Mouse (Mus musculus): ENCODE results near the gene Tmem232.
"Not testable (repeated sequence)": the region's sequence is repeated elsewhere in the genome, so short reads cannot be mapped to it uniquely, and the experiment has no call there.

Tmem232 gene

GRCm38 (mm10) chr17:65532381-65532780 is 8.2 kb downstream of the Tmem232 start:
- DNase-seq (ENCODE audit: low spot score in 2 of 2): not testable (repeated sequence)

GRCm38 (mm10) chr17:65527529-65527928 is 13.1 kb downstream of the Tmem232 start:
- no peak for DNase-seq (ENCODE audit: low spot score in 2 of 2)

GRCm38 (mm10) chr17:65513517-65513916 is 27.1 kb downstream of the Tmem232 start:
- DNase-seq (ENCODE audit: low spot score in 2 of 2): no peak

- DNase-seq (ENCODE audit: low spot score in 2 of 2): no peak
Observed at GRCm38 (mm10) chr17:65484654-65485053, 55.9 kb downstream of the Tmem232 start.

GRCm38 (mm10) chr17:65476747-65477146 is 63.8 kb downstream of the Tmem232 start:
- DNase-seq (ENCODE audit: low spot score in 2 of 2): no peak

DNA sequence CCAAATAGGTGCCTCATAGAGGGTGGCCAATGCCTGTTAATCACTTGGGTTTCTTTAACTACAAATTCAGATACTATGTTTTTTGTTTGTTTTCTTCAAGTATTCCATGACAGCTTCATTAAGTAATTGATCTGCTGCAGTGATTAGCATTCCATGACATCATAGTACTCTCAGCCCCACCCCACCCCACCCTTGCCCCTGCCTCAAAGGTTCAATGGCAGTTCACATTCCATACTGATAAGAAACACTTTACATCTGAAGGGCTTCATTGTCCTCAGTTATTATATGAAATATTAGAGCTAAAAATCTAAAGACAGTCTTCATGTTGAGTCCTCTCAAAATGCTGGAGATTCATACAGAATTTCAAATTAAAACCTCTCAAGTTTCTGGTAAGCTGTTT is 89.8 kb downstream of the Tmem232 start:
- no peak for DNase-seq (ENCODE audit: low spot score in 2 of 2)

DNA sequence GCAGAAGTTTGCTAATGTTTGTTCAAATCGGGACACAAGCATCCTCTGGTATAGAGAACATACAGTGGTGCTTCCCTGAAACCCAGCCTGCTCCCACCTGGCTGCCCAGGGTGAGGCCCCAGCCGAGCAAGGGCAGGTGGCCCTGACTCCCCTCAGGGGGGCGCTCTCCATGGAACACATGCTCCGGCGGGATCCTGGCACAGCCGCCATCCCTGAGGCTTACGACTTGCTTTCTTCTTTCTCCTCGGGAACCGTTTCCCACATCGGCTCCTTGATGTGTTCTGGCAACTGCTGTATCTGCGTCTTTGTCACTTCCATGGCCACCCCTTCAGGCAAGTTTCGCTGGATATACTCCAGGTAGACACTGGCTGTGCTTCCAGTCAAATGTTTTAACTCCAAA is 102.7 kb downstream of the Tmem232 start:
- DNase-seq (ENCODE audit: low spot score in 2 of 2): not testable (repeated sequence)

GRCm38 (mm10) chr17:65419124-65419523 is 121.5 kb downstream of the Tmem232 start:
- no peak for DNase-seq (ENCODE audit: low spot score in 2 of 2)

GRCm38 (mm10) chr17:65405309-65405708 is 135.3 kb downstream of the Tmem232 start:
- DNase-seq (ENCODE audit: low spot score in 2 of 2): no peak

- DNase-seq (ENCODE audit: low spot score in 2 of 2): no peak
Observed at GRCm38 (mm10) chr17:65400914-65401313, 139.7 kb downstream of the Tmem232 start.

DNA sequence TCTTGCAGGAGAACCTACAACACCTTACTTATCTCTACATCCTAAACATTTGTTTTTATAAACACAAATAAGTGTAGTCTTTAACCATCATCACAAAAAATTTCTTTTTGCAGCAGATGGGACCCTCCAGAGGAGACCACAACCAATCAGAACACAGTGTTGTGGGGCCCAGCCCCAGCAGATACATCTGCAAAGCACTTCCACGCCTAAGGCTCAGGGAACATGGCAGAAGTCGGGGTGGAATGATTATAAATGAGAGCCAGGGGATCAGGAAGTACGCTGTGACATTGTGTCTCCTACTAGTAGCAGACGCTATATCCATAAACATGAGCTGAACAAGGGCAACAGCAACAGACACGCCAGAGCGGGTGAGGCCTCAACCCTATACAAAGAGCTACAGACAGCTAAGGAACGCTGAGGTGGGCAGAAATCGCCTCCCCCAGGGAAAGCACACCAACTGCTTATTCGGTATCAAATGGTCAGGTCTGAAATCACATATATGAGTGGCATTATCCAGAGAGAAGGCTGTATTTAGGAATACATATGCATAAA is 156.1 kb downstream of the Tmem232 start:
- DNase-seq (ENCODE audit: low spot score in 2 of 2): no peak

- peak; percentile 56 to 78 for DNase-seq (ENCODE audit: low spot score in 2 of 2)
Observed at GRCm38 (mm10) chr17:65370034-65370780, 170.4 kb downstream of the Tmem232 start.

GRCm38 (mm10) chr17:65365535-65366254 is 174.9 kb downstream of the Tmem232 start:
- no peak for DNase-seq (ENCODE audit: low spot score in 2 of 2)

GRCm38 (mm10) chr17:65351836-65352235 is 188.7 kb downstream of the Tmem232 start:
- DNase-seq (ENCODE audit: low spot score in 2 of 2): no peak

DNA sequence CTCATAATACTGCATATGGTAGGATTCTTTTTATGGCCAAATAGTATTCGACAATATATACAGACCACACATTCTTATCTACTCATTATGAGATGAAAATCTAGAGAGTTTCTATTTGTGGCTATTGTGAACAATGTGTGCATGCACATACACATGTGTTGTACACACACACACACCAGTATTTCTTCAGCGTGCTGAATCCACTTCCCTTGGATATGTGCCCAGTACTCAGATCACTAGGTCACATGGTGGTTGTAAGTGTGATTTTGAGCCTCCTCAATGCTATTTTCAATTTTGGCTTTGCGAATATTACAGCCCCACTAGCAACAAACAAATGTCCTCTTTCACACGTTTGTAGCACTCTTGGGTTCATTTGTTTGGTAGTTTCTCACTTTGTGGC is 200.6 kb downstream of the Tmem232 start:
- DNase-seq (ENCODE audit: low spot score in 2 of 2): no peak

- DNase-seq (ENCODE audit: low spot score in 2 of 2): no peak
Observed at GRCm38 (mm10) chr17:65330759-65331158, 209.8 kb downstream of the Tmem232 start.

DNA sequence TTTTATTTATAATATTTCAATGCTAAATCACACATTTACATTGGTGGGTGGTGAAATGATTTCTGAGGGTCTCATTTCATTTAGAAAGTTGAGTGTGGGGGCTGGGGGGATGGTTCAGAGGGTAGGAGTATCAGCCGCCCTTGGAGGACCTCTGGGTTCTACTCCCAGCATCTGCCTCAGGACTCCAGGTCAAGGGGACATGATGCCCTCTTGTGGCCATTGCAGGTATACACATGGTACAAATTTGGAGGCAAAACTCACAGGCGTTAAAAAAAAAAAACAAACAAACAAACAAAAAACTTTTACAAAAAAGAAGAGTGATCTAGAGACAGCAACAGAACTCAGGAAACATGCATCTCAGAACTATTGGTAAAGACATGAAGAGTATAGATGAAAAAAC is 215.3 kb downstream of the Tmem232 start:
- peak in 1 of 2 experiments; percentile 22 for DNase-seq (ENCODE audit: low spot score in 2 of 2)

GRCm38 (mm10) chr17:65320623-65321022 is 220.0 kb downstream of the Tmem232 start:
- no peak for DNase-seq (ENCODE audit: low spot score in 2 of 2)

DNA sequence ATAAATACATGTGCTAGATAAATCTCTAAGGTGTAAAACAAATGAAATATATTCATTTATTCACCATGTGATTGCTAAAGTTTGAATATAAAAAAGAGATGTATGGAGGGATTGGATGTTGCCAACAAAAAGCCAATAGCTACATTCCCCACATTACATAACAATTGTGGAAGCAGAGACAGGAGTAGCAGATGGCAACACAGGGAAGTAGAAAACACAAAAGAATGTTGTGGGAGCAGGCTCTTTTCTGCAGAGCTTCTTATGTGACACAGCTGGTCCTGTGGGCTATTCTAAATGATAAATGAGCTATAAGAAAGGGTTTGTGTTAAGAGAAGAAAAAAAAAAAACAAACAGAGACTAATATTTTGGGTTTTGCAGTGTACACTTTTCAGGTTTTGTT is 240.6 kb downstream of the Tmem232 start:
- DNase-seq (ENCODE audit: low spot score in 2 of 2): no peak

DNA sequence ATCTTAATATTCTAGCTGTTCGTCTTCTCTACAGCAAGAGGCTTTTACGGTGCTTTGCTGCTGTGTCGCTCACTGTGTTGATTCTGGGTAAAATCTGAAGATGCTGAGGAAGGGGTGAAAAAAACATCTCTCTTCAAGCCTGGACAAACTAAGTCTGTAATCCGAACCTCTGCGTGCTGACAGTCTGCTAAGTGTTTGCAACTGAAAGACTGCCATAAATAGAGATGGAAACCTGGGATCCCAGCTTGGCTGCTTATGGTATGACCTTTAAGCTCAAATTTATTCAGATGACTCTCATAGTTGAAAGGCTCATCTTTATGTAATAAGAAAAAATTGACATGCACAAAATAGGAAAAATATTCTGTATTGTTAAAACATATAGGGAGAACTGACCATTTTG is 242.8 kb downstream of the Tmem232 start:
- no peak for DNase-seq (ENCODE audit: low spot score in 2 of 2)

- no peak for DNase-seq (ENCODE audit: low spot score in 2 of 2)
Observed at GRCm38 (mm10) chr17:65252160-65252559, 288.4 kb downstream of the Tmem232 start.

DNA sequence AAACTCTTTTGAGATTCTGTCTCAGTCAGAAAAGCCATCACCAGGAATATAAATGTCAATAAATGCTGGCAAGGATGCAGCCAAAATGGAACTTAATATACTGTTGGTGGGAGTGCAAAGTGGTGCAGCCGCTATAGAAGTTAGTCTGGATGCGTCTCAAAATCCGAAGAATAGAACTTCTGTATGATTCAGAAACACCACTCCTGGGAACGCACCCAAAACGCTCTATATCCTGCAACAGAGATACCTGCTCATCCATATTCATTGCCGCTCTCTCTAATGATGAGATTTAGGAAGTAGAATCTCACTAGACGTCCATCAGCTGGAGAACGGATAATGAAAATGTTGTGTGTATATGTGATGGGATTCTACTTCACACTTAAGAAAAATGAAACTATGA is 290.3 kb downstream of the Tmem232 start:
- DNase-seq (ENCODE audit: low spot score in 2 of 2): no peak

- DNase-seq (ENCODE audit: low spot score in 2 of 2): no peak
Observed at GRCm38 (mm10) chr17:65243716-65244115, 296.9 kb downstream of the Tmem232 start.
